Mouse (Mus musculus): ENCODE data around the gene Pramel4. TPM values are rescaled to one million over a fixed set of nuclear protein-coding genes. Genes with fewer than 3 reads are reported as not detected.

The Pramel4 gene
- total RNA-seq (2023) = not detected

DNA sequence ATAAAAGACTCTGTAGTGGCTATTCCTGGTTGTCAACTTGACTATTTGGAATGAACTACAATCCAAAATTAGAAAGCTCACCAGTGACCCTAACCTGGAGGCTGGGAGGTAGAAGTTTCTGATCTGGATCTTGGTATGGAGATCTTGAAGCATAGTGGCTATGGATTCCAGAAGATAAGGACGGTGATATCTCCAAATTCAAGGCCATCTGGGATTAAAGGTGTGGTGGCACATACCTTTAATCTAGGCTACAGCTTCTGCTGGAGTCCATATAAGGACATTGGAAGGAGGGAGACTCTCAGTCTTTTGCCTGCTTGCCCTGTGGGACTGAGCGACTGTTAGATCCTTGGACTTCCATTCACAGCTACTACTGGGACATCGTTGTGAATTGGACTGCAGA, at the start of gene Pramel4:
TSS of gene Pramel4 (plus strand) at position 301 of the 400 bp plus-strand sequence.

DNA sequence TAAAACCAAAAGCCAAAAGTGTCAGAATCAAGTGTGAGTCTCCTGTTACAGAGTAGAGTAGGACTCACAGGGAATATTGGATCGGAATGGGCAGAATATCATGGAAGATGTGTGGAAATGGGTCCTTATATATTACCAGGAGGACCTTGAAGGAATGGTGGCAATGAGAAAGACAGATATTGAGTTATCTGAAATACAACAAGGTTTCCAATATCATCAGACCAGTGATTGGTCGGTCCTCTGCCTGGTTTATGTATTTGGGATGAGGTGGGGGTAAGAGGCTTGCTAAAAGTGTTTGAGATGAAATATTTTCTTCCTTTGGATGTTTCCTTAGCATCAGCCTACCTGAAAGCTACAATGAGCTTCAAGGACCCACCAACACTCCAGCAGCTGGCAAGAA, 47.2 kb downstream of the Pramel4 start, which contains the start of gene Gm13102:
TSS of gene Gm13102 (plus strand) at position 301 of the 400 bp plus-strand sequence.

Other genes starting within 250 kb of the Pramel4 start
- not detected for gene Gm13084, start 243.0 kb upstream of the Pramel4 start, total RNA-seq (2023)
- not detected for gene Gm13103, start 212.6 kb upstream of the Pramel4 start, total RNA-seq (2023)
- gene Pramef6, start 158.7 kb upstream of the Pramel4 start, total RNA-seq (2023) = not detected
- not detected for gene Pramef25, start 108.1 kb upstream of the Pramel4 start, total RNA-seq (2023)
- not detected for gene Gm13101, start 92.2 kb upstream of the Pramel4 start, total RNA-seq (2023)
- not detected for gene Pramef17, start 64.8 kb upstream of the Pramel4 start, total RNA-seq (2023)
- not detected for gene Gm13102, start 47.3 kb downstream of the Pramel4 start, total RNA-seq (2023)
- not detected for gene Oog3, start 103.5 kb downstream of the Pramel4 start, total RNA-seq (2023)
- not detected for gene Oog2, start 131.6 kb downstream of the Pramel4 start, total RNA-seq (2023)
- not detected for gene C87977, start 154.2 kb downstream of the Pramel4 start, total RNA-seq (2023)
- gene Pramel5, start 221.4 kb downstream of the Pramel4 start, total RNA-seq (2023) = not detected

Measured in CD4-positive naive resting alpha-beta T cell, adult 76 days (primary cell).